Mouse (Mus musculus): ENCODE measurements around the gene Cma1. TPM values are rescaled to one million over a fixed set of nuclear protein-coding genes. Genes with fewer than 3 reads are reported as not detected.

Cma1 gene
- polyA plus RNA-seq, 1 experiment from 2014 or later = 7.2 TPM

Other genes with a start within 250 kb of the Cma1 start
- gene Tgm1, start 230.7 kb downstream of the Cma1 start, polyA plus RNA-seq (2015; fragmentation: Nextera tagmentation; extraction: Ambion mirVana) = 2.0 and 3.0 TPM in 2 replicates
- gene Rabggta, start 222.4 kb downstream of the Cma1 start, polyA plus RNA-seq (2015; fragmentation: Nextera tagmentation; extraction: Ambion mirVana) = 32.2 and 39.4 TPM in 2 replicates
- gene Dhrs1, start 199.0 kb downstream of the Cma1 start, polyA plus RNA-seq (2015; fragmentation: Nextera tagmentation; extraction: Ambion mirVana) = 63.6 and 65.8 TPM in 2 replicates
- gene Nop9, start 199.0 kb downstream of the Cma1 start, polyA plus RNA-seq (2015; fragmentation: Nextera tagmentation; extraction: Ambion mirVana) = 37.8 and 47.2 TPM in 2 replicates
- 0.14 TPM in 1 of 2 replicates, not detected in the other for gene Cideb, start 186.2 kb downstream of the Cma1 start, polyA plus RNA-seq (2015; fragmentation: Nextera tagmentation; extraction: Ambion mirVana)
- 0.78 and 1.2 TPM in 2 replicates for gene Ltb4r2, start 183.2 kb downstream of the Cma1 start, polyA plus RNA-seq (2015; fragmentation: Nextera tagmentation; extraction: Ambion mirVana)
- gene Ltb4r1, start 178.7 kb downstream of the Cma1 start, polyA plus RNA-seq (2015; fragmentation: Nextera tagmentation; extraction: Ambion mirVana) = 3.7 and 4.3 TPM in 2 replicates
- 2.2 and 2.7 TPM in 2 replicates for gene Adcy4, start 160.6 kb downstream of the Cma1 start, polyA plus RNA-seq (2015; fragmentation: Nextera tagmentation; extraction: Ambion mirVana)
- gene Ripk3, start 155.8 kb downstream of the Cma1 start, polyA plus RNA-seq (2015; fragmentation: Nextera tagmentation; extraction: Ambion mirVana) = 70.3 and 76.2 TPM in 2 replicates
- gene Nfatc4, start 121.5 kb downstream of the Cma1 start, polyA plus RNA-seq (2015; fragmentation: Nextera tagmentation; extraction: Ambion mirVana) = 1.7 and 2.2 TPM in 2 replicates
- gene Nynrin, start 90.7 kb downstream of the Cma1 start, polyA plus RNA-seq (2015; fragmentation: Nextera tagmentation; extraction: Ambion mirVana) = 1.7 and 2.4 TPM in 2 replicates
- gene Cbln3, start 60.3 kb downstream of the Cma1 start, polyA plus RNA-seq (2015; fragmentation: Nextera tagmentation; extraction: Ambion mirVana) = 0.05 and 0.12 TPM in 2 replicates
- 8.5 and 9.8 TPM in 2 replicates for gene Khnyn, start 59.7 kb downstream of the Cma1 start, polyA plus RNA-seq (2015; fragmentation: Nextera tagmentation; extraction: Ambion mirVana)
- gene Sdr39u1, start 44.4 kb downstream of the Cma1 start, polyA plus RNA-seq (2015; fragmentation: Nextera tagmentation; extraction: Ambion mirVana) = 72.5 and 74.8 TPM in 2 replicates
- 0.15 TPM in 1 of 2 replicates, not detected in the other for gene Cma2, start 6.3 kb upstream of the Cma1 start, polyA plus RNA-seq (2015; fragmentation: Nextera tagmentation; extraction: Ambion mirVana)
- 0.46 and 0.50 TPM in 2 replicates for gene Mcpt1, start 73.3 kb upstream of the Cma1 start, polyA plus RNA-seq (2015; fragmentation: Nextera tagmentation; extraction: Ambion mirVana)
- gene Mcpt9, start 85.8 kb upstream of the Cma1 start, polyA plus RNA-seq (2015; fragmentation: Nextera tagmentation; extraction: Ambion mirVana) = not detected in 2 replicates
- gene Mcpt2, start 97.4 kb upstream of the Cma1 start, polyA plus RNA-seq (2015; fragmentation: Nextera tagmentation; extraction: Ambion mirVana) = 0.30 and 0.40 TPM in 2 replicates
- 2.0 and 2.2 TPM in 2 replicates for gene Mcpt4, start 117.6 kb upstream of the Cma1 start, polyA plus RNA-seq (2015; fragmentation: Nextera tagmentation; extraction: Ambion mirVana)
- gene Mcpt8, start 140.6 kb upstream of the Cma1 start, polyA plus RNA-seq (2015; fragmentation: Nextera tagmentation; extraction: Ambion mirVana) = 0.17 and 0.36 TPM in 2 replicates
- 0.26 and 0.46 TPM in 2 replicates for gene Ctsg, start 157.9 kb upstream of the Cma1 start, polyA plus RNA-seq (2015; fragmentation: Nextera tagmentation; extraction: Ambion mirVana)
- gene Gzme, start 175.9 kb upstream of the Cma1 start, polyA plus RNA-seq (2015; fragmentation: Nextera tagmentation; extraction: Ambion mirVana) = not detected in 2 replicates
- gene Gzmd, start 187.9 kb upstream of the Cma1 start, polyA plus RNA-seq (2015; fragmentation: Nextera tagmentation; extraction: Ambion mirVana) = not detected in 2 replicates
- not detected in 2 replicates for gene Gzmg, start 214.9 kb upstream of the Cma1 start, polyA plus RNA-seq (2015; fragmentation: Nextera tagmentation; extraction: Ambion mirVana)
- not detected in 2 replicates for gene Gzmn, start 229.9 kb upstream of the Cma1 start, polyA plus RNA-seq (2015; fragmentation: Nextera tagmentation; extraction: Ambion mirVana)

Measured in thymus, postnatal 0 days (tissue).